Mouse (Mus musculus) liver, postnatal 0 days (tissue): ENCODE measurements around the gene Pllp.

Source experiments
- CTCF ChIP-seq: sonication (generic); IDR thresholded peaks from 2 replicates; pipeline ENCODE4 v1.5.1; 2016; ENCODE audit warnings: antibody characterized with exemption, low read depth
- EP300 ChIP-seq: IDR thresholded peaks from 2 replicates; pipeline ENCODE4 v1.6.1; 2016; ENCODE audit warnings: antibody characterized with exemption, low read depth, mild to moderate bottlenecking

DNA sequence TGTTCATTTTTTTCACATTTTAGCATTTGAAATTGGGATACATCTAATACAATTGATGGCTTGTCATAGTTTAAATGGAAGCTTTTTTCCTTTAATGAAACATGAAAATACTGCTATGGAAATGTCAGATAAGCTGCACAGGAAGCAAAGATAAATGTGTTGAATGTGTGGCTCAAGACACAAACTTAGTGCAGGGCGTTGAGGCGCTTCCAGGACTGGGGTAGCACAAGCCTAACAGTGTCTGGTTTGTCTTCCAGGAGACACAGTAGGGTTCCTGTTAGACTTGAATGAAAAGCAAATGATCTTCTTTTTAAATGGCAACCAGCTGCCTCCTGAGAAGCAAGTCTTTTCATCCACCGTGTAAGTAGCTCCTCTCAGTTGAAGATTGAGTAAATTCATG lies 46.6 kb downstream of the Pllp start:
- no peak for TF ChIP-seq CTCF
- TF ChIP-seq EP300 = no peak
